Mouse (Mus musculus): Measurements from ENCODE around the gene Anp32e. TPM values are rescaled to one million over a fixed set of nuclear protein-coding genes. Genes with fewer than 3 reads are reported as not detected.
A peak's percentile ranks its signal among the peaks of the same experiment; 100 is the strongest.
"Not testable (repeated sequence)": the region's sequence is repeated elsewhere in the genome, so short reads cannot be mapped to it uniquely, and the experiment has no call there.

The Anp32e gene
- total RNA-seq, 2 experiments from 2014 or later = 82.7 to 98.9 TPM

DNA sequence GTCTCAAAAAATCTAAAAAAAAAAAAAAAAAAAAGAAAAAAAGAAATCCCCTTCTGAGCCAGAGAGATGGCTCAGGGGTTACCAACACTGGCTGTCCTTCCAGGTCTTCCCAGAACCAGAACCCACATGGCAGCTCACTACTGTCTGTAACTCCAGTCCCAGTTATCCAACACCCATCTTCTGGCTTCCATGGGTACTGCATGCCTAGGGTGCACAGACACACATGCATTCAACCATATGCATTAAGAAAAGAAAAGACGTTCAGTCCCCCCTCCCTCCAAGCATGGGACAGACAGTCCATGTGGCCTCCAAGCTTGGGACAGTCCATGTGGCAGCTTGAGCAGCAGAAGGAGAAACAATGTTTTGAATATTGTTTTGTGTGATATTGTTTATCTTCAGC is 3.1 kb downstream of the Anp32e start:
- H3K27ac ChIP-seq = no peak overlapping the region
- DNase-seq (ENCODE audit: extremely low spot score in 1 of 2, low spot score in 2 of 2) = no peak
- no peak for TF ChIP-seq CTCF (IDR thresholded peaks at IDR 0.05)
- intact Hi-C loops (cut with DNase I) = no loop called here
- no peak overlapping the region for H3K4me3 ChIP-seq

- intact Hi-C loops (cut with DNase I) = no loop called here
- Histone ChIP-seq H3K27ac (no peak overlapping the region), H3K4me3 (no peak overlapping the region)
- no peak for DNase-seq (ENCODE audit: extremely low spot score in 1 of 2, low spot score in 2 of 2)
- TF ChIP-seq CTCF (IDR thresholded peaks at IDR 0.05) = no peak
These were observed 3.5 kb downstream of the Anp32e start for GRCm38 (mm10) chr3:95932566-95932965.

DNA sequence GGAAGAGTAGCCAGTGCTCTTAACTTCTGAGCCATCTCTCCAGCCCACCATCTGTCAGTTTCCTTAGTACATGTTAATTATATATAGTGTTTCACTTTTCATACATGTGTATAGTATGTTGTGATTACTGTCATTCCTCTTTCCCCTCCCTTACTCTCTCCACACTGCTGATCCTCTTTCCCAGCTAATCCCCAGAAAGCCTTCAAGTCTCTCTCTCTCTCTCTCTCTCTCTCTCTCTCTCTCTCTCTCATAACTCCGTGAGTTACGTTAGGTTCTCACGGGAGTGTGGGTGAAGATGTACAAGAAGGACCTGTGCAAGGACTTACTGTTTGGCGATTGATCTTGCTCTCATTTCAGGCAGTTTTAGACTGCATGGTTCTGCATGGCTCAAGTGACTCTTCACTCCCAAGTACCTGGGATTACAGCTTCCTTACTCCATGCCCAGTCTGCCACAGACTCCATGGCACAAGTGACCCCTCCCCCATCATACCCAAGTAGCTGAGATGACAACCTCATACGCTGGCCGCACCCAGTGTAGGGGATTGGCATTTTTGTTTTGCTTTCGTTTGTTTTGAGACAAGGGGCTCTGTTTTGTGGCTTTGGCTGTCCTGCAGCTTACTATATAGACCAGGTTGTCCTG is 4.2 kb downstream of the Anp32e start:
- Histone ChIP-seq H3K27ac (no peak overlapping the region), H3K4me3 (no peak overlapping the region)
- intact Hi-C loops (cut with DNase I) = no loop called here
- no peak for TF ChIP-seq CTCF (IDR thresholded peaks at IDR 0.05)
- no peak for DNase-seq (ENCODE audit: extremely low spot score in 1 of 2, low spot score in 2 of 2)

DNA sequence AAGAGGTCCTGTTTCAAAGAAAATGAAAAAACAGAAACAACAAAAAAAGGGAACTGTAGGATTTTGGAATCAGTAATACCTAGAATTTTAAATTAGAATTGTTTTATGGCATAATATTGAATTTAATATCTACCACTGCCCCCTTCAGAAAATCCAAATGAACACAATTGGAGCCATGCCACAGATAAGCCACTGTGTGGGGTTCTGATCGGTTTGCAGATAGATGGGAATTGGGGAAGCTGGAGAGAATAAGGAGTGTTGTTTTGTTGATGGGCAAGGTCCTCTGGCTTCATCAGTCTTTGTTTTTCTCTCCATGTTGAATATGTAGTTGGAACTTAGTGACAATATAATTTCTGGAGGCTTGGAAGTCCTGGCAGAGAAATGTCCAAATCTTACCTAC is 5.4 kb downstream of the Anp32e start:
- intact Hi-C loops (cut with DNase I) = no loop called here
- DNase-seq (ENCODE audit: extremely low spot score in 1 of 2, low spot score in 2 of 2) = no peak
- Histone ChIP-seq H3K4me3 (no peak overlapping the region), H3K27ac (no peak overlapping the region)
- no peak for TF ChIP-seq CTCF (IDR thresholded peaks at IDR 0.05)

GRCm38 (mm10) chr3:95938217-95938616 is 9.2 kb downstream of the Anp32e start:
- Histone ChIP-seq H3K27ac (no peak overlapping the region), H3K4me3 (no peak overlapping the region)
- DNase-seq (ENCODE audit: extremely low spot score in 1 of 2, low spot score in 2 of 2) = no peak
- intact Hi-C loops (cut with DNase I) = no loop called here
- TF ChIP-seq CTCF (IDR thresholded peaks at IDR 0.05) = no peak

DNA sequence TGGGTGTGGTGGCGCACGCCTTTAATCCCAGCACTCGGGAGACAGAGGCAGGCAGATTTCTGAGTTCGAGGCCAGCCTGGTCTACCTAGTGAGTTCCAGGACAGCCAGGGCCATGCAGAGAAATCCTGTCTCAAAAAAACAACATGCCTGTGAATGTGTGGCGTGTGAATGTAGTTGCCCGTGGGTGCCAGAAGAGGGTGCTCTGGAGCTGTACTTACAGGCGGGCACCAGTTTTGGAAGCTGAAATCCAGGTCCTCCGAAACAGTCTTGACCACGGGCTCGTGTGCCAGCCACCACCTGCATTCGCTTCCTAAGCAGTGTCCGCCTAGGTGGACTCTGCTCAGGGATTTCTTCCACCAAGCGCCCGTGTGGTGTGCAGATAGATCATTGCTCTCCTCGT is 9.8 kb downstream of the Anp32e start:
- H3K4me3 ChIP-seq = no peak overlapping the region
- intact Hi-C loops (cut with DNase I) = no loop called here
- peak; percentile 41 for TF ChIP-seq CTCF (IDR thresholded peaks at IDR 0.05)
- DNase-seq (ENCODE audit: extremely low spot score in 1 of 2, low spot score in 2 of 2) = no peak
- H3K27ac ChIP-seq = no peak overlapping the region

- Histone ChIP-seq H3K4me3 (no peak overlapping the region), H3K27ac (no peak overlapping the region)
- no peak for TF ChIP-seq CTCF (IDR thresholded peaks at IDR 0.05)
- intact Hi-C loops (cut with DNase I) = no loop called here
- DNase-seq (ENCODE audit: extremely low spot score in 1 of 2, low spot score in 2 of 2) = no peak
These were observed 13.7 kb downstream of the Anp32e start for GRCm38 (mm10) chr3:95942749-95943148.

DNA sequence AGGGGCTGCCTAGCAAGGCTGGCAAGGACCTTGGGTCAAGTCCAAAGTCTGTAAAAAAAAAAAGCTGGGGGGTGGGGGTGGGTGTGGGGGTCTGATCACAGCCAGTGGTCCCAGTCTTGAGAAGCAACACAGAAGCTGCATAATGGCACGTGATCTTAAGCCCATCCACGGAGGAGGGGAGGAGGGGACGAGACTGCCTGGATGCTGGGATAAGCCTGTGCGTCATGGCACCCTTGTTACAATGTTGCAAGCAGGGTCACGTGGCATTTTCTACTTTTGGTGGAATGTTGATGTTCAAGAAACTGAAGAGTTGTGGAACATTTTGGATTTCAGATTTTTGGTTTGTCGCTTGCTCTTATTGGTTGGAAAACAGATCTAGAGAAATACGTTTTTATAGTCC is 14.2 kb downstream of the Anp32e start:
- no peak for TF ChIP-seq CTCF (IDR thresholded peaks at IDR 0.05)
- Histone ChIP-seq H3K27ac (no peak overlapping the region), H3K4me3 (no peak overlapping the region)
- no peak for DNase-seq (ENCODE audit: extremely low spot score in 1 of 2, low spot score in 2 of 2)
- intact Hi-C loops (cut with DNase I) = no loop called here

GRCm38 (mm10) chr3:95944742-95945141 is 15.7 kb downstream of the Anp32e start:
- intact Hi-C loops (cut with DNase I) = no loop called here
- H3K27ac ChIP-seq = no peak overlapping the region
- TF ChIP-seq CTCF (IDR thresholded peaks at IDR 0.05) = no peak
- no peak for DNase-seq (ENCODE audit: extremely low spot score in 1 of 2, low spot score in 2 of 2)
- H3K4me3 ChIP-seq = no peak overlapping the region

DNA sequence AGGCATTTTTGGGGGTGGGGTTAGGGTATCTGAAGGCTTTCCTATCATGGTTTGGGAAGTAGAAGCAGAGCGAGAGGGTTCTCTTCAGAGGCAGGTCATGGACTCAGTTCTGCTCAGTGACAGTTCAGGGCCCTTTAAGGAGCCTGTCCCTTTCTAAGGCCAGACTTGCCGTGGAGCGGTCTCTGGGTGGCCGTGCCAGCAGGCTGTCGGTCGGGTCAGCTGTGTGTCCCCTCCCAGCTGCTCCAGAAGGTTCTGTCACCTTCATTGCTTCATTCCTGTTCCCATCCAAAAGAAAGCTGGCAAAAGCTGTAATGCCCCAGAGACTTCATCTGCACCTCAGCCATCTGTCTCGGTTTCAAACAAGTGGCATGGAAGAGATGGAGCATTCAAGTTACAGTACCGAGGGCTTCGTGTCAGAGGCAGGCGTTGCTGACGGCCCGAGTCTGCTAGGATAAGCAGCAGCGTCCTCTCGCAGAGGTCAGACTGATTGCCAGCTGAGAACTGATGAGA is 16.7 kb downstream of the Anp32e start:
- DNase-seq (ENCODE audit: extremely low spot score in 1 of 2, low spot score in 2 of 2) = no peak
- TF ChIP-seq CTCF (IDR thresholded peaks at IDR 0.05) = no peak
- Histone ChIP-seq H3K4me3 (no peak overlapping the region), H3K27ac (no peak overlapping the region)
- intact Hi-C loops (cut with DNase I) = no loop called here

GRCm38 (mm10) chr3:95948325-95948724 is 19.3 kb downstream of the Anp32e start:
- Histone ChIP-seq H3K27ac (no peak overlapping the region), H3K4me3 (no peak overlapping the region)
- TF ChIP-seq CTCF (IDR thresholded peaks at IDR 0.05) = no peak
- DNase-seq (ENCODE audit: extremely low spot score in 1 of 2, low spot score in 2 of 2) = no peak
- intact Hi-C loops (cut with DNase I) = no loop called here

DNA sequence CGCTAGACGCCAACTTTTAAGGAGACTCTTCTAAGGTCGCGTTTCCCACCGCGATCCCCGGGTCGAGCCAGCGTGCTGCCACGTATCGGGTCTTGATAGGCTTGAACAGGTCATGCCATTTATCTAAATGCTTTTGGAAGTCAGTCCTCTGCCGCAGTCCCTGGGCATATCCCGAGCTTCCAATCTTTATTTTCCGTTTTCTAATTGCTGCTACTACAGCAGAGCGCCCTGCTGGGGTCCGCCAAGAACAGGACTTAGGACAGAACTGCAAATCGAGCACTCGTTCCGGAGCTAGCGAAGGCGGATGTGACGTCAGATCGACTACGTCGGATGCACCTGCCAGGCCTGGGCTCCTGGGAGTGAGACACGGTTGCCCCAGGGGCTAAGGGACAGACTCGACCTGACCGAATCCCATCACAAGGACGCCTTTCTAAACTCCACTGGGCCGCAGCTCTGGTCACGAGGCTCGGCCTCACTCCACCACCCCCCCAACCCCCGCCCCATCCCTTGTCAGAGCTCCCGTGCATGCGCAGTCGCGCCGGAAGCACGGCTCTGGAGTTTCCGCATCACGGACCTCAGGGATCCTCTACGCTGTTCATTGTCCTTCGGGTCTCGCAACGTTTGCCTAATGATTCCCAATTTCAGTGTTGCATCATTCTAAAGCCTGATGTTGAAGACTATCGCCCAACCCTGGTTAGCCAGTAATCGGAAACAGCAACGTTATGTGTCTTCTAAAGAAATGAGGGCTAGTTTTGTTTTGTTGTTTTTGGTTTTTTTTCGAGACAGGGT is 21.9 kb downstream of the Anp32e start:
- Histone ChIP-seq H3K4me3 (peak overlapping the region; percentile 56), H3K27ac (peak overlapping the region; percentile 100)
- intact Hi-C loops (cut with DNase I) = loop anchor here (5.0 kb wide), 1 partner anchor 69 kb away; the partner anchor contains the start of gene Ciart
- DNase-seq (ENCODE audit: extremely low spot score in 1 of 2, low spot score in 2 of 2) = peak; percentile 86 to 87
- TF ChIP-seq CTCF (IDR thresholded peaks at IDR 0.05) = no peak

- intact Hi-C loops (cut with DNase I) = loop anchor here (5.0 kb wide), 1 partner anchor 69 kb away; the partner anchor contains the start of gene Ciart
- peak overlapping the region; percentile 56 for H3K4me3 ChIP-seq
- DNase-seq (ENCODE audit: extremely low spot score in 1 of 2, low spot score in 2 of 2) = not testable (repeated sequence)
- peak overlapping the region; percentile 100 for H3K27ac ChIP-seq
These were observed 22.5 kb downstream of the Anp32e start for GRCm38 (mm10) chr3:95951566-95951965.
